Mouse (Mus musculus): ENCODE measurements at regions not wholly inside any gene's neighbourhood (a gene's known extent, or its start where the extent isn't known, plus 50 kb on each side); places are given as distances from the start of the nearest gene placed in this dataset.
A peak's percentile ranks its signal among the peaks of the same experiment; 100 is the strongest.

DNA sequence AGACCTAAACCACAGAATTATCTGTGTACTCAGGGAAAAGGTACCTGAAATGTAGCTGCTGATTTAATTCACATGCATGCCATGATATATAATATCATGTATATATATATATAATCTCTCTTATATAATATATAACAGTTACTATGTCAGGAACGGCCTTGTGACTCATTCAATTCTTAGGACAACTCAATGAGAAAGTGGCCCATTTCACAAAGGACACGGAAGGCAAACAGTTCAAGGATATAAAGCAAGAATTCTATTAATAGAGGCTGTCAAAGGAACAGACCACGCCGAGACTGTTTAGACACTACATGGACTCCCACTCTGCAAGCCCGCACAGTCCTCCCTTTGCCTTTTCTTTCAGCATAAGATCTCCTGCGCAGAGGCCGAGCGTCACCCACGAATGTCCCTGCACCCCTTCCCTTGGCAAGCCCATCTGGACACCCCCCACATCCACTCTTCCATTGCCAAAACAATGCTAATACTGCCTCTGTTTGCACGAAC is 148.0 kb upstream of the Klf14 start:
- ATAC-seq (ENCODE audit: poor library complexity, severe bottlenecking): no peak

GRCm38 (mm10) chr6:31107360-31107759 is 148.5 kb upstream of the Klf14 start:
- no peak for ATAC-seq (ENCODE audit: poor library complexity, severe bottlenecking)

DNA sequence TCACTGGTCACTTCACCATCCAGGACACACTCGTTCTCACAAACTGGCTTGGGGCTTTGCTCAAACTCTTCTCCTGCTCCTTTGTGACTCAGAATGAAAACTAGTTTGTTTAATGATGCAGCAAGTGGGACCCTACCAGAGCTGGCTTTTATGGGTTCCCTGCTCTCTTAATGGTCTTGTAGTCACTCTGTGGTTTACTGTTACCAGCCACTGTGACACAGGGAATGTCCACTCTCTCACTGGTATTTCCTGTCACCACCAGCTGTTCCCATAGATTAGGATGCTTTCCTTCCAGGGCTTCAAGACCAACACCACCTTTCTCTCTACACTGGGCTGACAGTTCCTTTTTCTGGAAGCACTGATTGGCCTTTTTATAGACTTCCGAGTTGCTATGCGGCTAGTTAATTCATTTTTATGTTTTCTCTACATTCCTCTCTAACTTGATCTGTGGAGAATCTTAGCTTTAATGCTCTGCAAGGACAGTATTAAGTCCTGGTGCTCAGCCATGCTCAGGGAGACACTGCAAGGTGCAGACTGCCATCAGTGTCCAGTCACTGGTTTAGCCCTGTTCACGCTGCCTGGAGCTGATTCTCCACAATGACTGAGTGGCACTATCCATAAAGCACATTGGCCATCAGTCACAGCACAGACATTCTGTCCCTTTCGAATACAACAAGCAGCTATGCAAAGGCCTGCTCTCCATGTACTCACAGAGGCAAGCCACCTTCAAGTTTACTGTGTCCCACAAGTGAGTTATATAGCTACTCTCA is 149.2 kb upstream of the Klf14 start:
- no peak for ATAC-seq (ENCODE audit: poor library complexity, severe bottlenecking)

DNA sequence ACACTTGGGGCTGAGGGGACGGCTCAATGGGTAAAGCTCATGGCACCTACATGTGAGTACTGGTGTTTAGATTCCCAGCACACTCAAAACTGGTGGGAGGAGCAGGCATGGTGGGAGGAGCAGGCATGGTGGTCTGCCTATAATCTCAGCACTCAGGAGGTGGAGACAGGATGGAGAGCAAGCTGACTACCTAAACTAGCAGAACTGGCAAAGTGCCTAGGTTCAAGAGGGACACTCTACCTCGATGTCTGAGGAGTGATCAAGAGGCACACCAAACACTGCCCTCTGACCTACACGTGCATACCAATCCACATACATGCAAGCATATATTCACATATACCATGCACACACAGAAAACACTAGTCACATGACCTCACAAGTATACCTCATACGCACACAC is 150.7 kb upstream of the Klf14 start:
- no peak for ATAC-seq (ENCODE audit: poor library complexity, severe bottlenecking)

DNA sequence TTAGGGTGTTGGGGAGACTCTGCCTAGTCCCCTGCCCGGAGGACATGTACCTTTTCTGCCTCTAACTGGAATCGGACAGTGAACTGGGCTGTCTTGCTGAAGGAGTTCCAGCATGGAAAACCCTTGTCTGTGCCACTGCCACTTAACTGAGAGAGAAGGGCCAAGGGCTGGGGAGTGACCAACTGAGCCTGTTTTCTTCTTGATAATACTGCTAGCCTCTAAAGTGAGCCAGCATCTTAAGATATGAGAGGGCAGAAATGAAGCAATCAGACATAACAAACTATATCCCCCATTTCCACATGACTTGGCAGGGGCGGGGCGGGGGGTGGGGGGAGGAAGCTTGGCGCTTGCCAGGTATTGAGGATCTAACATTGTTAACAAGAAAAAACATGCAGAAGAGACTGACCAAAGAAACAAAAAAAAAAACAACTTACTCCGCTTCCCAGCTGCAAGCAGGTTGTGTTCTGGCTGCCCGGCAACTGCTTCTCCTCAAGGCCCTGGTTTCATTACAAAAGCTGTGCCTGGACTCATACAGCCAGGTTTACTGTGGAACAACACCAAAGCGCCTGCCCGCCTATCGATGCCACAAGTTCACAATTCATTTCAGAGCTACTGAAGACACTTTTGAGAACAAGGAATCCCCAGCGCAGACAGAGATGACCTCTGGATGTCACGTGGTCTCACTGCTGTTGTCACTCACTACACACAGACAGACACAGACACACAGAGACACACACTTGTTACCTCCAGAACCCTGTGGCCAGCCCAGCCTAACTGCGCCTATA is 153.6 kb upstream of the Klf14 start:
- no peak for ATAC-seq (ENCODE audit: poor library complexity, severe bottlenecking)

DNA sequence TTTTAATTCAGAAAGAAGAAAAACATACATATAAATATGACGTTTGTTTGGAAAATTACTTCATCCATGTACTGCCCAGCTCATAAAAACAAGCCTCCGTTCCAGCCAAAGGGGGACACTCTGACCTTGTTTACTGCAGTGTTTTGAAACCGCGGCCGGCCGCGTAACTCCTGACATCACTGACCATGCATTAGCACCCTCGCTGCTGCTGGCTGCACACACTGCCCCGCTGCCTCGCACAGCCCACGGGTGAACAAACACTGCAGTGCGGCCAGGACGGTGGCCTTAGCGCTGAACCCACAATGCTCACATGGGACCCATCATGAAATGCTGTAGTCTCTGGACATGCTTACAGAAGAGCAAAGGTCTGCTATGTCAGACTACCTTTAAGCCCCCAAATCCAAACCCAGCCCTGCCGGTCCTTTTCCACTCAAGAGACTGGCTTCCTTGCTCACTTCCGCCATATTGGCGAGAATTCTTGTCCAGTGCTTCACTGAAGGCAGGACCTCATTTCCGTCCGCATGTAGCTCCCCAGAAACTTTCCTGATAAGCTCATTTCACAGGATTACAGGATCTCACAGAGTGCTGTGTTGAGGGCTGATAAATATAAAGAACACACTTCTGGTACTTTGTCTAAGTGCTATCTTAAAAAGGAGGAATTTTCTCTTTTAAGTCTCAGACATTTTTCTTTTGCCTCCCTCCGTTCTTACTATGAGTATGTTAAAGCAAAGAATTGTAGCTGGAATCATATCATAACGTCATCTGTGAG is 154.9 kb upstream of the Klf14 start:
- peak; percentile 11; the same call in 1 of the 2 replicates for ATAC-seq (ENCODE audit: poor library complexity, severe bottlenecking)

DNA sequence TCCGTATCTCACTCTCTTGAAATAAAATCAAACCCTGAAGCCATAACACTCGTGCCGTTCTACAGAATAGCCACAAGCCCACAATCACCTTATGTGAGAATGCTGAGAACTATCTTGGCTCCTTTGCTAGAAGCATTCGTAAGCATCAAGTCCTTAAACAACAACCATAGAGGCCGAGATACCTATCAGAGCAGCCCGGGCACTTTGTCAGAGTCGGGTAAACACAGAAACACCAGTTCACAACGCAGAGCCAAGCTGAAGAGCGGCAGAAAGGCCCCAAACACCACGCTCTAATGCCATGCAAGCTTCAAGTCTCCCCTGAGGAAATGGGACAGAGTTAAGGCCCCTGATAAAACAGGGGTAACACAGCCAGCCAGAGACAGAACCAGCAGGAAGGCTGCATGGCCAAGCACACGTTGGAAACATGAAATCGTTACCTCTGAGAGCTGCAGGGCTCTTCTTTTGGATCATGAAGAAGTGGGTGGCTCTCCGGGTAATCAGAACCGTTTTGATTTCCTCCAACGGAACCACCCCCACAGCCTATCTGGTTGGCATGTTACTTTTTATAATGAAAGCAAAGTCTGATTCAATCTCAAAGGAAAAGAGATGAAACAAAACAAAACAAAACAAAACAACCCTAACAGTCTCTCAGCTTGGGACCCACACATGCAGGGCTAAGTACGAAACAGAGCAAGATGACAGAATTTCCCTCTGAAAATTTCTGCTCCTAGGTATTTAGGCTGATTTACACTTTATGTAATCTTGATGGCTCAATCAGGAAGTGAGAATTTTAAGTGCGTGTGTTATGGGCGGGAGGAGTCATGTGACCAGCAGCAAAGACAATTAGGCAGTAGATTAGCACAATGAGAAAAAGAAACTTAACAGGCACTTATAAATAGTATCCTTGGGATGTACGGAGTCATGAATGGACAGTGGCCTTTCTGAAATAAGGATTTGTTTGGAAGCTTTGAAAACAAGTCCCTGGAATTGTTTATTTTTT is 155.8 kb upstream of the Klf14 start:
- ATAC-seq (ENCODE audit: poor library complexity, severe bottlenecking): peak; percentile 57

- ATAC-seq (ENCODE audit: poor library complexity, severe bottlenecking): no peak
Observed at GRCm38 (mm10) chr6:31115566-31115965, 156.7 kb upstream of the Klf14 start.

- peak; percentile 73 for ATAC-seq (ENCODE audit: poor library complexity, severe bottlenecking)
Observed at GRCm38 (mm10) chr6:31116365-31116764, 157.5 kb upstream of the Klf14 start.

DNA sequence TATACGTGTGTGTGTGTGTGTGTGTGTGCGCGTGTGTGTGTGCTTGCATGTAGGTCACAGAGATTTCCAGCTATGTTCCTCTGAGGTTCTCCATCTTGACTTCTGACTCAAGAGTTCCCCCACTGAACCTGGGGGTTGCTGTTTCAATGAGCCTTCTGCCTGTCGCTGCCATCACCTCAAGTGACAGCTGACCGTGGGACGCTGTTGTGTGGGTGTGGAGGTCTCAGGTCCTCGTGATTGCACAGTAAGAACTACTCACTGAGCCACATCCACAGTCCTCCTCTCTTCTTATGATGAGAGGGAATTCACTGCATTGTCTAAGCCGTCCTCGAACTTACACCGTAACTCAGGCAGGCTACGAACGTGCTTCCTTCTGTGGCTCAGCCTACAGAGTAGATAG is 158.8 kb upstream of the Klf14 start:
- no peak for ATAC-seq (ENCODE audit: poor library complexity, severe bottlenecking)

DNA sequence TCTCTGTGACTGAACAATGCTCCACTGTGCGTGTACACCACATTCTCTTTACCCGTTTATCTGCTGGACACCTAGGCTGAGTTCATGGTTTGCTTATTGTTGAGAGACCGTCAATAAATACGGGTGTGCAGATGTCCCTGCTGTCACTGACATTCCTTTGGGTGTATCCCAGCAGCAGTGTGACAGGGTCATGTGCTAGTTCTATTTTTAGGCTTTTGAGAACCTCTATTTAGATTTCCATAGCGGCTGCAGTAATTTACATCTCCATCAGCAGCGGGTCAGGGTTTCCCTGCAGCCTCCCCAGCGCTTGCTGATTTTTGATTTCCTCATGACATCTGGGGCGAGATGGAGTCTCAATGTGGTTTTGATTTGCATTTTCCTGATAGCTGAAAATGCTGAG is 162.1 kb upstream of the Klf14 start:
- no peak for ATAC-seq (ENCODE audit: poor library complexity, severe bottlenecking)

DNA sequence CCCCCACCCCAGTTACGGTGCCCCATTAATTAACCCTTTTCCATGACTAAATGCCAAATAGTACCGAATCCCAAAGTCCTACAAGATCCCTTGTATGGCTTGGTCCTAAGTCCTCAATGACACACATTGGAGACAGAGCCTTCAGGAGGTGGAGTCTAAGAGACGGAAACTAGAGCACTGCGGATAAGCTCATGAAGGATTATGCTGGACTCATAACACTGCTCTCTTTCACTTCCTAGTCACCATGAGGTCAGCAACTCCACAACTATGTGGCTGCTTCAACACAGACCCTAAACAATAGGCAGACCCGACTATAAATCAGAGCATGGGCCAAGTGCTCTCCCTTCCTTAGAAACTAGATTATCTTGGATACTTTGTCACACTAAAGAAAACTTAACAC is 164.0 kb upstream of the Klf14 start:
- ATAC-seq (ENCODE audit: poor library complexity, severe bottlenecking): peak; percentile 28

GRCm38 (mm10) chr6:31123342-31123990 is 164.6 kb upstream of the Klf14 start:
- no peak for ATAC-seq (ENCODE audit: poor library complexity, severe bottlenecking)

DNA sequence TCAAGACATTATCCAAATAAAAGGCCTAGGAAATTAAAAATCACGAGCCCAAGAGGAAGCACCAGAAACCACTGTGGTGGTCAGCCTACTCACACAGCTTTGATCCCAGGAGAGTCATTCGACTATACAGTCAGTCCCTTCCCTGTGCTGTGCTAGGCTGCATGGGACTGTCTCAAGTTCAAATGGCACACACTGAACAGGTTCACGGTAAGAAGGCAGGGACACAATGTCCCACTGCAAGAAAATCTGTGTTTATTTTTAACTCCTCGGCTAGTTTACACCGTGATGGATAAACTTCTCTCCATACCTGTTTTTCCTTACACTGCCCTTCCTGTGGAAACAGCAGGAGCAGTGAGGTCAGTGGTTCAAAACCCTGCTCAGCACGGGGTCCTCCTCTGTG is 165.2 kb upstream of the Klf14 start:
- ATAC-seq (ENCODE audit: poor library complexity, severe bottlenecking): no peak

DNA sequence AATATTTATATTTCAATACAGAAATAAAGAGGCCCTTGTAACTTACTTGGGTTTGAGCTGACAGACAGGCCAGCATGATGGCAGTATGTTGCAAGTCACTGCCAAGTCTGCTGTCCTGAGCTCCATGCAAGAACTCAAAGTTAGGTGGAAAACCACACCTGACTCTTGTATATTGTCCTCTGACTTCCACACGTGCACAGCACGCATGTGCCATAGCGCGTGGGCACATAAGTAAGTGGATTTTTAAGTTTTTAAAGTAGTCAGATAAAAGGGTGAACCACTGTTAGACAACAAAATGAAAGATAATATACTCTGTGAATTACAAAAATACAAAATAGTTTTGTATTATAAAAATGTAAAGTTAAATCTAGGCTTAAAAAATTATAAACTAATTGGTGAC is 166.0 kb upstream of the Klf14 start:
- ATAC-seq (ENCODE audit: poor library complexity, severe bottlenecking): no peak

DNA sequence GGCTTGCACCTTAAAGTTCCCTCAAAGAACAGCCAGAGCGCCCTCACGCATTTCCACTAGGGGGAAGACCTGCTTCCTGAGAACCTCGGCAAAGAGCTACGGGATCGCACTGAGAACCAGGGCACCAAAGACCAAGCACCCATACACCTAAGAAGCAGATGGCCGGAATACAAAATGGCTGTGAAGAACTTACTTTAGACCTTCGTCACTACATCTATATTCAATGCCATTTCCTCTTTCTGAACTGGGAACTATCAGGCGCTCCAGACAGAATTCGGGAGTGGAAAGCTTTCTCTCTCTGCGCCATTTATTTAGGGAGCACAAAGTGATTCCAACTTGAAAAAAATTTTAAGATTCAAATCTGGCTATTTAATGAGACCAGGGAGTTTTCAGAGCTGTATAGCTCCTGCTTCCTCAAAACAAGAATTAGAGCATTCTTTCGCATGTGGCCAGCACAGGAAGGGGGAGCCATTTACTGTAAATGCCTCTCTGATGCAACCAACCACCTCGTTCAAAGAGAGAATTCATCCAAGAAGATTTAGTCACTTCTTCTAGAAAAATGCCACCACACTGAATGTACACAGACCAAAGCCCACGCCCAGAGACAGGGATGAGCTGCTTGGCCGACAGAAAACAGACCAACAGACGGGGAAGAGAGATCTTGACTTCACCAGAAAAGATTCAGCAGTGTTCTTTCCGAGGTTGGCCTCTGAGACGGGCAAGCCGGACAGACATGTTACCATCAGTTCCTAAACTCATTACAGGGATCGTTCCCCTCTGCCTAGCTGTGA is 166.6 kb upstream of the Klf14 start:
- ATAC-seq (ENCODE audit: poor library complexity, severe bottlenecking): peak; percentile 43

- ATAC-seq (ENCODE audit: poor library complexity, severe bottlenecking): peak; percentile 63
Observed at GRCm38 (mm10) chr6:31126131-31126871, 167.4 kb upstream of the Klf14 start.

DNA sequence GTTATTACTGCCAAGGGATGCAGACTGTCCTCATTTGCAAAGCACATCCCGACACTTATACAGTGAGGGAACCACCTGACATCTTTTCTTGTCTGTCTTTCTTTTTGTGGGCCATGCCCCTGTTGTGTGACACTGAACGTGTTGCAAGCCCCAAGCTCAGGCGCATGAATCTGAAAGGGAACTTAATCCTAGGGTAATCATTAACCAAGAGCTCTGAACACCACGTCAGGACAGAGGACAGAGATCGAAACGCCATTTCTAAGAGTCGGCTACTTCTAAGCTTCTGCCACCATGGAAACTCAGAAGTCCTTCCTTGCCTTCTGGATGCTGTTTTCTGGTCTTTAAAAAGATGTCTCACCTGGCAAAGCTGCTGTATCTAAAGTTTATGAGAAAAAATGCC is 170.3 kb upstream of the Klf14 start:
- no peak for ATAC-seq (ENCODE audit: poor library complexity, severe bottlenecking)
